Mouse (Mus musculus): ENCODE measurements at regions not wholly inside any gene's neighbourhood (a gene's known extent, or its start where the extent isn't known, plus 50 kb on each side); places are given as distances from the start of the nearest gene placed in this dataset.

DNA sequence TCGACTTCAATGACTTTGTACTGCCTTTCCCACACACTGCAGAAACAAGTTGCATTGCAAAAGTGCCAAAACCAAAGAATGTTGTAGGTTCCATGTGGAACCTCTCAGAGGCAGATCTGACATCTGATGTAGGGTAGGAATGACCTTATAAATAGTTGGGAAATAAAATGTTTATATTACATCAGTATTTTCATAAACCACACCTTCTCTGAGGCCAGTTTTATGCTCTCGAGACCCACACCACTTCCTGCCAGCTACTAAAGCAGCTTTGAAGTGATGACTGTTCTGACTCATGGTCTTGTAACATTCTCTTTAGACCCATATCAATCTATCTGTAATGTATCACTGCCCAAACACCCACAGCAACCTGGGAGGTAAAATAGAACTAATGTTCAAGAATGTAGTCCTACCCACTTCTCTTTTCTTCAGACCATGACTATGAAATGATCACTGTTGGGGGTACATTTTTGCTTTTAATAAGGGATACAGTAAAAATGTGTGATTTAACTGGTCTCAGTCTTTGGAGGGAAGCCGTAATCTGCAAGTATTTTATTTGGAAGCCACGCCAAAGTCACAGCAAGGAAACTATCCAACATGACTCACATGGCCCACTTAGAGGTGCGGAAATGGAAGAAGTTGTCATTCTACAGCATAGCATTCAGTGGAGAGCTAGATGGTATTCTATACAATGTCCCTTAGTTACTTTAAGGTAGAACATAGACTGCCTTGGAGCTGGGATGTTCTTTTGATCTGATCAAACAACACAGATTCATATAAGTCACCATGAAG lies 199.4 kb downstream of the Snx13 start:
- no peak for DNase-seq (ENCODE audit: low spot score in 2 of 2)

DNA sequence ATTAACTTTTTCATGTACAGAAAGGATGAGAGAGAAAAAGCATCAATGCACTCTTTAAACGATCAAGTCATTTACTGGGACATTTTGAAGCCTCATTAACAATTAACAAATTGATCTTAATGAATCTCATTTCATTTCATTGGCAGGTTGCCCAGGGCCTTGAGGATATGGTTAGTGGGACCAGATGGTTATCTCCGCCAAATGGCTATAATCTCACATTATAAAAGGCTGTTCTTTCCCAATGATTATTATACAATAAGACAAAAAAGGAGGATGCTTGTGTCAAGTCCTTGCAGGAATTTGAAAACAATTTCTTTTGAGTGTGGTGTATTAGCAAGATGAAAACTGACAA lies 185.3 kb downstream of the Snx13 start:
- no peak for DNase-seq (ENCODE audit: low spot score in 2 of 2)

DNA sequence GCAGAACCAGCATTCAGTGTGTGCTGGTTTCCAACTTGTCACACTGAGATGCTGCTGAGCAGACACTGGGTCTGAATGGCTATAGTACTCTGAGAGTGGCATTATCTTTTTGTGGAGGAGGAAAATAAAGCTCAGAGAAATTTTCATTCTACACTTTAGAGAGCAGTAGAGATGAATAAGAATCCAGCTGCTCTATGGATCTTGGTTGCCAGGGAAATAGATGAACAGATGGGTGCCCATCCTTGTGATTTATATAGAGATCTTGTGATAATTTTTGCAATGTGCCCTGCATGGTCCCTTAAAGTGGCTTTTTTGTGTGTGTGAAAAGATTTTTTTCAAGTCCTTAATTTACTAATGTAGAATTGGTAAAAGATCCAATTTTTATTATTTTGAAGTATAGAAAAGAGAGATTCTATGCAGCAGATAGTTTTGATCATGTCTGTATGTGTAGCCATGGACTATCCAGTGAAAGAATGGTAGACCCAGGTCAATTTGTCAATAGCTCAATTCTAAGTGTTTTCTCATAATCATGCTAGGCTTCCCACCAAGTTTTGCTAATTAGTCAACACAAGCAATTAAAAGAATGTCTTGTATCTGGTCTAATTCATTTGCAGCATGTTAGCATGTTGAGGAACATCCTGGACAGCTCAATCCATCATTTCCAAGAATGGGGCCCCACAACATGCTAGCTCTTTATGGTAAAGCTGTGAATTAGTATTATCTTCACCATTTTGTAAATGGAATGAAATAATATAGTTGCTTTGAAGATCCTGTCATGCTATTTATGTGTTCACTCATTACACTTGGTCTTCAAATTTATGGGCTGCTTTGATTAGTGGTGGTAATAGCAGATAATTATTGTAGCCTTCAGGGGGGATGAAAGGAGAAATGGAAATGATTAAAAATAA lies 184.7 kb downstream of the Snx13 start:
- peak; percentile 9 to 12 for DNase-seq (ENCODE audit: low spot score in 2 of 2)

DNA sequence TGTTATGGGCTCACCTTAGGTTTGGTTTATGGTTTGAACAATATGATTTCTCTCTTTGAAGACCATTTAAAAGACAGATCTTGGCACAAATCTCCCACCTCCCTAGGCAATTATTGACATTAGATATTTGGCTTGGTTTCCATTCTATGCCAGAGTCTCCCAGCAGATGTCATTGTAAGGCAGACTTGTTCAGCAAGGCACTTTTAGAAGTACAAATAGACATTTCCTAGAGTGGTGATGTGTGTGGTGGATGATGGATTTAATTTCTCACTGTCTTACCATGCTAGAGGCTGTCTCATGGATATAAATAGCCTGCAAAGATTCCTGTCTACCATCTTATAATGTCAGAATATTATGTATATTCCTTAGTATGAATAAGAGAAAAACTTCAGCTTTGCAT lies 173.4 kb downstream of the Snx13 start:
- peak in 1 of 2 experiments; percentile 8 for DNase-seq (ENCODE audit: low spot score in 2 of 2)

DNA sequence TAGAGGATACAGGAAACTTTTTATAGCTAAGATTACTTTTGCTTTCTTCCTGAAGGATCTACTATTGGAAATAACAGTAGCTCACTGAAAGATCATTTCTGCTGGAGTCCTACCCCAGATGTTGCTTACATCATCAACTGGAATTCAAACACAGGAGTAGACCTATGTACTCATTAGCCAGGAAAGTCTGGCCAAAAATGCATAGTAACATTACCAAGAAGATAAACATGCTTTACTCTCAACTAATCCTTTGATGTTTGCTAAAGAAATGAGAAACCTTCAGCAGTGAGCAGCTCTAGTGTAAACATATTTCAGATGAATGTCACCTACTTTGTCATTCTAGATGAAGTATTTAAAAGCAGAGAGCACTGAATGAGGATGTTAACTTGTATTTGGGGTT lies 173.0 kb downstream of the Snx13 start:
- DNase-seq (ENCODE audit: low spot score in 2 of 2), result no peak

DNA sequence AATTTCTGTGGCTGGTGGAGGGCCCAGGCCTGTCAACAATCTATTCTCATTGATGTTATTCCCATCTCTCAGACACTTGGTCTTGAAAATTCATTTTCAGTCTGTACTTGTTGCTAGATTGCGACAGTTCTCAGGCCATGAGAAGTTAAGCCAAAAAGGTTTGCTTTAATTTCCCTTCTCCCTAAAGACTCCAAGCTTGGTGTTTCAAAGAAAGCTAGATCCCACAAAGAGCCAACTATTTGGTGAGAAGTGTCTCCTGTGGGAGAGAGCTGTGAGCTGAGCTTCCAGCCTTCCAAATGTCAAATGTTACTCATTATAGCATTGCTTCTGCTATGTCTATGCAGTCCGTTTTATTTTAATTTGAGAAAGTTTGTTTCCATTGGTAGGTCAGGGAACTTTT lies 169.7 kb downstream of the Snx13 start:
- DNase-seq (ENCODE audit: low spot score in 2 of 2), result no peak

DNA sequence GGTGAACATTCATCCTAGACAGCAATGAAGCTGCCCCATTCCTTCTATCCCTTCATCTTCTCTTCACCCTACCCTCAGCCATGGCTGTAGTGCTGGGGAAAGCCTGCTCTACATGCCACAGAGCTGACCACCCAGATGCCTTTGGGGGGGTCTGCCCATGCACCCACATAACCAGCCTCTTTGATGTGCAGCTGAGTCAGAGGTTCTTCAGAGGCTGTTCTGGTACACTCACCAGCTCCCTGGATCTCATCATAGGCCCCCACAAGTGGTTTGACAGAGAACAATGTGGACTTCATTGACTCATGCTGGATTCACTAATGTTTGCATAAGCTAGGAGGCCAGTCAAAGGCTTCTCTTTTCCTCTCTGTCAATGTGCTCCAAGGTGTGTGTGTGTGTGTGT lies 162.4 kb downstream of the Snx13 start:
- DNase-seq (ENCODE audit: low spot score in 2 of 2), result no peak

DNA sequence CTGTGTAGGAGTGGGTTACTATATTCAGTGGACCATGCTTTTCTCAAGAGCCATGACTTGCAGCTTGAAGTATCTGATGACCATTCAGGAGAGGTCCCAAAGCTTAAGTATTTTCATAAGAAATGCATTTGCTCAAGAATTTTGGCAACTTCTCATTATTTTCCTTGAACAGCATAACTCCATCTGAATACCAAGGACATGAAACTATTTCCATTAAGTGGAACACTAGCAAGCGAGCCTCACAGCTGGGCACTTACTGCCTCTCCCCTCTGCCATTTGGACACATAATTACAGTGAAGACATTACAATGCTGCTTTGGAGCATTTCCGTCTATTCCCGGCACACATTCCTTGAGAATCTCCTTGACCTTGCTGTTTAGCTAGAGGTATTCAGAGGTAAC lies 160.6 kb downstream of the Snx13 start:
- DNase-seq (ENCODE audit: low spot score in 2 of 2), result no peak

DNA sequence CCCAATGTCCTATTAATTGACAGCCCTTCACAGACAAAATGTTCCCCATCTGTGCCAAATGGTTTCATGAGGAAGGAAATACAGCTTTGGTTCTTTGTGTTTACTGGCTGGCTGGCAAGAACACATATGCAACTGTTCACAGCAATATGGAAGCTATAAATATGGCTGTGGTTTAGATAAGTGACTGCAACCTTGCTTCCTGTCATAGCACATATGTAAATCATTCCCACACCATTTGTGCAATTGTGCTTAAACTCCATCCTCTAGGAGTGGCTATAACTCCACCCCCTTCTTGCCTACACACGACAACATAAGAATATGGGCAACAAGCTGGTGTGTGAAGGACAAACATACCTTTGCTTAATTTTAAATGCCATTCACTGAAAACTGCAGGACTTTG lies 156.4 kb downstream of the Snx13 start:
- no peak for DNase-seq (ENCODE audit: low spot score in 2 of 2)

DNA sequence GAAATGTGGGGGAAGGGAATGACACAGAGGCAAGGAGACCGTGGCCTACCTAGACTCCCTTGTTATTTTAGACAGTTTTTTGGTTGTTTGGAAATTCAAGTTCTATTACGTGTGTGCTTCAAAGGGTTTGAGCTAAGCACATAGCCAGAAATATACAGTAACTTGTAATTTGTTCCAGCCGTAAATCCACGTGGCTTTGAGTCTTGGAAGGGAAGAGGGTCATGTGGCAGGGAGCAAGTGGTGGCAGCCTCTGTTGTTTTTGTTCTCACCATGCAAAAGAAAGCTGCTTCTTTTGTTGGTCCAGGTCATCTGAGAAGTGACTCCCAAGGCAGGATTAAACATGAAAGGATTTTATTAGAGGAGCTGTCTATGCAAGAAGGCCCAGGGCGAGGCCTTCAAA lies 153.1 kb downstream of the Snx13 start:
- DNase-seq (ENCODE audit: low spot score in 2 of 2), result no peak

Data from right cerebral cortex, adult 2 months (tissue).